Mouse (Mus musculus): Measurements from ENCODE around the gene R3hdm4.

DNA sequence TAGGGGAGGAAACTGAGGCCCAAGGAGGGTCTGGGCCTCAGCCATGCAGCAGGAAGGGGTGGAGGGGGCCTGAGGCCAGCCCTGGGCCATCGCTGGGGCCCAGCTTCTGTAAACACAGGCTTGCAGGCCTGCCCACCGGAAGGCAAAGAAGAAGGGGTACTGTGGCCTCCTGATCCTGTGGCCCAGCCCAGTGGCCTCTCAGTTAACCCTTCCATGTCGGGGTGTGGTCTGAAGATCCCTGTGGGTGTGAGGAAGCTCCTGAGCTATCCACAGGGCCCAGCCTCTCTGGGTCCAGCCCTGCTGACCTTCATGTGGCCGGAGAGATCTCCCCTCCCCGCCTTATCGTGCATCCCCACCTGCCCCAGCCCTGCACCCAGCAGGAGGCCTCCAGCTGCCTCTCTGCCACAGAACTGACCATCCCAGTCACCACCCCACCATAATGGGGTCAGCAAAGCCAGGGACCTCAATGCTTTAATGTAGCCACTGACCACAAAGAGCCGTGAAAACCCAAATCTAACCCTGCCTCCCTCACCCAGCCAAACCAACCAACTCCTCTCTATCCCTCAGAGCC, 25.8 kb upstream of the R3hdm4 start:
- no peak for TF ChIP-seq POLR2A (IDR thresholded peaks at IDR 0.05; ENCODE audit: extremely low read depth, insufficient read depth, low read length)
- no peak for TF ChIP-seq CTCF (IDR thresholded peaks at IDR 0.05; ENCODE audit: low read depth, low read length)

All from liver, adult 2 months (tissue).